Mouse (Mus musculus) left cerebral cortex, postnatal 14 days (tissue): ENCODE measurements around the gene Armcx5. TPM values are rescaled to one million over a fixed set of nuclear protein-coding genes. Genes with fewer than 3 reads are reported as not detected.
"Not testable (repeated sequence)": the region's sequence is repeated elsewhere in the genome, so short reads cannot be mapped to it uniquely, and the experiment has no call there.

Experiments
- DNase-seq, 2 experiments: peaks; one replicate each; pipeline ENCODE4 v3.0.0; 2021 to 2022; ENCODE audit warnings: low spot score in 2 of 2, mixed read lengths in 1 of 2
- intact Hi-C: fragments of 180-260 bp; cut with DNase I; formaldehyde crosslinking; loops from one replicate; pipeline ENCODE4 v1.15.1; 2025
- long read RNA-seq, 2 experiments: library from polyadenylated mRNA; stranded (forward); transcript quantifications; one replicate each; pipeline ENCODE4 v2.0.0; 2021
- total RNA-seq, 2 experiments: library from RNA; stranded (reverse); gene quantifications; 2 replicates each; pipeline ENCODE4 v1.2.3; 2021

Gene Armcx5
- total RNA-seq = 10 to 100 TPM; 30.1 to 33.8 TPM
- long read RNA-seq, experiment 1, transcript Armcx5-201 (4 exons, 2,779 nt) = major isoform, 19 of 22 reads
- long read RNA-seq, experiment 1, partial matches to known transcripts = 0 of 22 reads
- long read RNA-seq, experiment 1, other reads (novel, unspliced or antisense) = 2 of 22 reads
- long read RNA-seq, experiment 2, transcript Armcx5-201 (4 exons, 2,779 nt) = major isoform, 6 of 9 reads
- long read RNA-seq, experiment 2, partial matches to known transcripts = 0 of 9 reads
- long read RNA-seq, experiment 2, other reads (novel, unspliced or antisense) = 2 of 9 reads

DNA sequence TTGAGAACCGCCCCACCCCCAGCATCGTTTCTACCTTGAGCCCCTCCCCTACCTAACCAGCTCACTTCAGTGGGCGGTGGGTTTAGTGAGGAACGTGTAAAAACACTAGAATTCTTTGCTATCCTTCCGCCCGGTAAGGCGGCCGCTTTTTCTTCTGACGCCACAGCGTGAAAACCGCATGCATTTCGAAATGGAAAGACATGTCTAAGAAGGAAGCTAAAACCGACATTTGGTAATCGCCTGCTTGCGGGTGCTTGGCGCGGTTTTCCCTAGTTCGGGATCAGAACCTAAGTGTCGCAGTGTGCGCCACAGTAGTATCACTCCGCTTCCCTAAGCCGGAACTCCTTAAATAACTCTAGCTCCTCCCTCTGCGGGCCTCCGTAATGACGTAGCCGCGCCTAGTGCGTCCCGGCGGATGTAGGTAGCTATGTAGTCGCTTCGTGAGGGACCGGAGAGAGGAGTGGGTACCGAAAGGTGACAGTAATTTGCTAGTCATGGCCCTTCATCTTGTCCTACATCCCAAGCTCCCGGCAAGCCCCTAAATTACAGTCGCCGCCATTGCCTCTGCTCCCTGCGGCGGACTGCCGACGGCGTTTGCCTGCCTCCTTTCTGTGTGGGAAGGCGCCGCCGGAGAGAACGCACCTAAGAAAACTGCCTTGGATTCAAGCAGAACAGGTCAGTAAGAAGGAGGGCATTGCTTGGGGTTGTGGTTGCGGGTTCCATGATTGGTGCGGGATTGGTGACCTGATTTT, at the start of gene Armcx5, which contains the start of gene Gprasp1:
Armcx5 (plus strand) TSS at position 430 of the 752 bp plus-strand sequence.
Gprasp1 (plus strand) TSS at position 430 of the 752 bp plus-strand sequence.
- intact Hi-C loops = loop anchor here (10.0 kb wide), 1 partner anchor 232 kb away; no protein-coding TSS in a partner anchor

GRCm38 (mm10) chrX:135693633-135694032, 48.9 kb upstream of the Armcx5 start, which contains the start of gene Tcp11x2:
Tcp11x2 (minus strand) TSS chrX:135693790.
- intact Hi-C loops = no loop called here

More for the DNA sequence above, at the start of gene Armcx5, which contains the start of gene Gprasp1:
- DNase-seq = peak; percentile 90

GRCm38 (mm10) chrX:135703111-135703510, 39.4 kb upstream of the Armcx5 start:
- DNase-seq = no peak
- intact Hi-C loops = no loop called here

More at GRCm38 (mm10) chrX:135693633-135694032, 48.9 kb upstream of the Armcx5 start, which contains the start of gene Tcp11x2:
- DNase-seq = no peak

GRCm38 (mm10) chrX:135704349-135704748, 38.2 kb upstream of the Armcx5 start:
- intact Hi-C loops = no loop called here
- peak in 1 of 2 experiments; percentile 4 for DNase-seq

DNA sequence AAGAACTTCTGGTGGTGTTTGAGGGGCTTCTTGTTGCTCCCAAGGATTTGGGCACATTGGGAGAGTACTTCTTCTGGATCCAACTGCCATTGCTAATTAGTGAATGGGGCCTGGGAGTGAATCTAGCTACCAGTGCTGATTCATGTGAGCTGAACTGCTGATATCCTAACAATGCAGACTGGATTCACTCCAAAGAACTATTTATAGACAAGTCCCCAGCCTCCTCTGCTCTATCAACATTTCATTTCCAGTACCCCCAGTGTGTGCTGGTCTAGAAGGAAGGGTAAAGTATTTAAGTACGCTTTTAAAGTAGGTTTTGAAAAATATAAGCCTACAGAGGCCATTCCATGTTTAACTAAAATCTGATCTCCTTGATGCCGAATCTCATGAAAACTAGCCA, 29.7 kb upstream of the Armcx5 start:
- intact Hi-C loops = no loop called here
- no peak for DNase-seq

DNA sequence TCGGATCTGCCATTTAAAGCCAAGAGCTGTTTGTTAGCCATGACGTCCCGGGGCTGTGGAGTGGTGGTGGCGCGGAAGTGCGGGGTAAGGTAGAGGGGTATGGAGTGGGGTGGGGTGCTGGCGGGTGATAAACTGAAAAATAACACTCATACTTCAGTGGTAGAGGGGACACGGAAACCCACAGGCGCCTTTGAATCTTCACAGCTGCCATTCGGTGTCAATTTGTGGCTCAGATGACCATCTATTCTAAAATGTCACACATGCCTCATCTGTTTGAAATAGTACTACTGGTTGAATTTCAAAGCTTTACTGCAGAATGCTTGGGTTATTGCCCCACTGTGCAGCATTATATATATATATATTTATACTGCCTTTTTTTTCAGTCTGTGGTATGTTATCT, 17.4 kb upstream of the Armcx5 start, which contains the start of gene Tmsb15a:
Tmsb15a (minus strand) TSS at position 101 of the 400 bp plus-strand sequence.
- intact Hi-C loops = no loop called here
- DNase-seq = no peak

DNA sequence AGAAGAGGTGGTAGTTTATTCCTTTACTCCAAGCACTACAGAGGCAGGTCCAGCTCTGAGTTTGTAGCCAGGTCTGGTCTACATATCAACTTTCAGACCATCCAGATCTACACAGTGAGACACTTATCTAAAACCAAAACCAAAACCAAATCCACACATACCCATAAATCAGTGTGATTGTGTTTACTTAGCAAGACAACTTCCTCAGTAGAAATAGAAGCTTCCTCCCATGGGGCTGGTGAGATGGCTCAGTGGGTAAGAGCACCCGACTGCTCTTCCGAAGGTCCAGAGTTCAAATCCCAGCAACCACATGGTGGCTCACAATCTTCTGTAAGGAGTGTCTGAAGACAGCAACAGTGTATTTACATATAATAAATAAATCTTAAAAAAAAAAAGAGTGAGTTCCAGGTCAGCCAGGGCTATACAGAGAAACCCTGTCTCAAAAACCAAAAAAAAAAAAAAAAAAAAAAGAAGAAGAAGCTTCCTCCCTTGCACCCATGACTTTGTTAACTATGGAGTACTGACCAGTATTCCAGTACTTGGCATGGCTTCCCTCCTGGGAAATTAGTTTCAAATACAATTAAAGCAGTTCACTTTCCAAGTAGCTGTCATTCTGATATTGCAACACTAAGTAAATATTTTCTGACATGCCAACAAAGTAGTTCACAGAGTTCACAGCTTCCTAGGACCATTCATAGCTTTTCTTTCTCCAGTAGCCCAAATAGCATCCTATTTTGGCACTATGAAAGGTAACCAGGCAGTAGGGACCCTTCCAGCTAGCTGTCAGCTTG, 3.6 kb upstream of the Armcx5 start:
- intact Hi-C loops = no loop called here
- DNase-seq = no peak

- intact Hi-C loops = loop anchor here (10.0 kb wide), 1 partner anchor 232 kb away; no protein-coding TSS in a partner anchor
- peak; percentile 4 to 30 for DNase-seq
Measured at GRCm38 (mm10) chrX:135743056-135743355, 473 bp downstream of the Armcx5 start.

GRCm38 (mm10) chrX:135745376-135745775, 2.8 kb downstream of the Armcx5 start:
- intact Hi-C loops = loop anchor here (10.0 kb wide), 1 partner anchor 229 kb away; no protein-coding TSS in a partner anchor

GRCm38 (mm10) chrX:135752832-135753231, 10.3 kb downstream of the Armcx5 start:
- DNase-seq = peak; percentile 76 to 80
- intact Hi-C loops = no loop called here

More at GRCm38 (mm10) chrX:135745376-135745775, 2.8 kb downstream of the Armcx5 start:
- DNase-seq = not testable (repeated sequence)

- DNase-seq = peak; percentile 34 to 59
- intact Hi-C loops = no loop called here
Measured at GRCm38 (mm10) chrX:135761707-135762106, 19.2 kb downstream of the Armcx5 start.

DNA sequence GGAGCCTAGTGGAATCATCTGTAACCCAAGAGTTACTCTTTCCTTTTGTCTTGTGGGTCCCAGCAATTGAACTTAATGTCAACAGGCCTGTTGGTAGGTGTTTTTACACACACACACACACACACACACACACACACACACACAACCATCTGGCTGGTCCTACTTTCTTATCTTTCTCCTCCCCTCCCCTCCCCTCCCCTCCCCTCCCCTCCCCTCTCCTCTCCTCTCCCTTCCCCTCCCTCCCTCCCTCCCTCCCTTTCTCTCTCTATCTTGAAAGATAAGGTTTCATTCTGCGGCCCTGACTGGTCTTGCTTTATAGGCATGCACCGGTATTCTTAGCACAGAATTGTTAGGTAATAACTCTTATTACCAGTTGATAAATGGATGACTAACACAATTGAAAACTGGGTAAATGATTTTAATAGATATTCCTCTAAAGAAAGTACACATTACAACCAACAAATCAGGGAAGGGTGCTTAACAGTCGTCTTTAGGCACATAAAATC, 25.6 kb downstream of the Armcx5 start:
- DNase-seq = no peak
- intact Hi-C loops = no loop called here

- DNase-seq = no peak
- intact Hi-C loops = no loop called here
Measured at GRCm38 (mm10) chrX:135768565-135768964, 26.0 kb downstream of the Armcx5 start.

- DNase-seq = no peak
- intact Hi-C loops = no loop called here
Measured at GRCm38 (mm10) chrX:135791536-135791935, 49.0 kb downstream of the Armcx5 start.

- DNase-seq = no peak
- intact Hi-C loops = no loop called here
Measured at GRCm38 (mm10) chrX:135792326-135792725, 49.8 kb downstream of the Armcx5 start.

- intact Hi-C loops = not testable (repeated sequence)
- DNase-seq = peak; percentile 66 to 79
Measured at GRCm38 (mm10) chrX:135795591-135796304, 53.2 kb downstream of the Armcx5 start.

DNA sequence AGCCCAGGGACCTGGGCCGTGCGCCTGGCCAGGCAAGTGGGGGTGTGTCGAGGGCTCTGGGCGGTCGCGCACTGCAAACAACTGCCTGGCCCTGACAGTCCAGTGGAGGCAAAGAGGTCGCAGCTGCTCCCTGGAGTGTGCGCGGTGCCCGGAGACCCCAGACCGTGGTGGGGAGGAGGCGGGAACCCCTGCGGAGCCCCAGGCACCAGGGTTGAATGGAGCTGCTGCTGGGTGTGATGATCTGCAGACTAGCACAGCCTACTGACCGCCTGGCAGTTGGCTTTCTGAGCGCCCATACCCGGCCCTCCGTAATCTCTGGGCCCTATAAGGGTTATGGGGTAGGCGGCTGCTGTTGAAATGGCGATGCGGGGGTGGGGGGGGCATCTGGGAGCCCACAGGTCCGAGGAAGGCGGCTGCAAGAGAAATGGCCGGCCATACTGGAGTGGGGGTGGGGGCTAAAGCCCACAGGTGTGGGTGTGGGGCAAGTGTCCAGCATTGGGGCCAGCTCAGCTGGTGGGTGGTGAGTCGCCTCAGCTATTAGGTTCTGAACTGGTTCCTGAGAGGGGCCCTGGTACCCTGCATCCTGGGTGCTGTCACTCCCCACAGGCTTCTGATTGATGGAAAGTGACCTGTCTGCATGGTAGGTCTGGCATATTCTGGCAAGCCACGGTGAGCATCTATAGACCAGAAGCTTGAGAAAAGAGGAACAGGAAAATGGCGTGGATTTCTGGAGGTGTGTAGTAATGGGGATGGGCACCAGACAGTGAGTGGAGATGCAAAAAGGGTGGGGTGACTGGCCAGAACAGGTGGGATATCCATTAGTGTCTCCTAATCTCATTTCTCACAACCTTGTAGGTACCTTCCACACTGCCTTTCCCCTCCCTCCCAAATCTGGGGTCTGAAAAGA, 54.0 kb downstream of the Armcx5 start:
- DNase-seq, intact Hi-C loops: not testable (repeated sequence)
